Comparison of ENCODE assay signal across 9 mouse cellular contexts in the genomic region with DNA sequence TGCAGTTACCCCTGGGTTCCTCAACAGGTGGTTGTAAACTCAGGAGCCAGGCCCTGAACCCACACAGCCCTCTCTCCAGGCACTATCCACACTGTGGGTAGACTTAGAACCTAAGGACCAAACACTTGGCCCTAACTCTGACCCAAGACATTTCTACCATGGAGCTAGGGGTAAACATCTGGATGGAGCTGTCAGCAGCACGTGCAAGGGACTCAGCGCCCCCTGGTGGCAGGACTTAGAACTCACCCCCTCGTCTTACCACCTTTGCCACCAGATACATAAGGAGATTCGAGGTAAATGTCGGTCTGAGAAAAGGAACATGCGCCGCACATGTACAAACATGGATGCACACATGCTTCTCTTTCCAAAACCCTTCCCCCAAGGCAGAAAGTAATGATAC. TPM values are rescaled to one million over a fixed set of nuclear protein-coding genes. Genes with fewer than 3 reads are reported as not detected.
DNase-seq lines count a peak whose midpoint lies in the region; TF ChIP-seq lines count a peak whose summit lies in the region.
"Had no signal": no experiment of that assay in that cellular context is flagged by ENCODE, and none has a peak within 500 bp of the region (broad histone marks: within the 10 kb centered on the region; RNA-seq: fewer than 3 reads in every experiment).

No protein-coding gene starts in this region.

- peak; percentile 17 to 57 for DNase-seq in cerebellum, postnatal 14 days
- DNase-seq in cerebellum, postnatal 36 days, result no peak
- peak; percentile 25 to 59 for DNase-seq in urinary bladder, adult 18-20 months (ENCODE audit: low spot score in 2 of 2)
- DNase-seq in urinary bladder, postnatal 10 days (ENCODE audit: low spot score), result no peak
- DNase-seq in fibroblast of lung, adult 2 months (ENCODE audit: low read depth), result peak; percentile 6
- peak; percentile 34 to 49 for DNase-seq in layer of hippocampus, postnatal 10 days (ENCODE audit: low spot score in 2 of 2)
- DNase-seq in thymus, postnatal 36 days, result peak; percentile 52 to 62

- peaks cover 9% of the 10 kb centered on the region for H3K4me1 ChIP-seq in olfactory bulb, adult 2 months (ENCODE audit: control insufficient read depth, insufficient read depth, low read length)

- H3K4me3 ChIP-seq in olfactory bulb, adult 2 months (ENCODE audit: insufficient read depth, low read depth, low read length), result no peak overlapping the region

- no peak for TF ChIP-seq POLR2A in olfactory bulb, adult 2 months (IDR thresholded peaks at IDR 0.05; ENCODE audit: insufficient read depth, low read depth, low read length)

- no peak overlapping the region for H3K27ac ChIP-seq in olfactory bulb, adult 2 months (ENCODE audit: insufficient read depth, low read depth, low read length)

- WGBS in olfactory bulb, adult 2 months, result 51% methylated on average over 7 of the region's 7 CpGs

- peak; percentile 51 for TF ChIP-seq CTCF in olfactory bulb, adult 2 months (IDR thresholded peaks at IDR 0.05; ENCODE audit: insufficient read depth, low read depth, low read length)

RNA-seq across cellular contexts. Expression of gene Kcnk18, which starts 20.9 kb away (rescaled TPM):
- not detected for total RNA-seq in layer of hippocampus, postnatal 10 days (2021)
- polyA plus RNA-seq in olfactory bulb, adult 2 months (2012; ENCODE audit: insufficient read depth, insufficient read length, low replicate concordance, missing spikeins), result not detected in 2 replicates
- total RNA-seq: left cerebral cortex, postnatal 25 days had no signal

RNA-seq across cellular contexts. Expression of gene Vax1, which starts 28.3 kb away (rescaled TPM):
- 1 to 10 TPM; 1.7 to 2.9 TPM for total RNA-seq in layer of hippocampus, postnatal 10 days (2021)
- polyA plus RNA-seq in olfactory bulb, adult 2 months (2012; ENCODE audit: insufficient read depth, insufficient read length, low replicate concordance, missing spikeins), result not detected in 2 replicates

Comparison
In these comparisons a context has a peak if more than half of its experiments do, and no peak if none do; other contexts are left out.
1. DNase-seq: peak in cerebellum, postnatal 14 days (2 of 2), urinary bladder, adult 18-20 months (2 of 2), fibroblast of lung, adult 2 months (single experiment), layer of hippocampus, postnatal 10 days (2 of 2) and thymus, postnatal 36 days (2 of 2); none in cerebellum, postnatal 36 days (0 of 2) and urinary bladder, postnatal 10 days (single experiment).